Mouse (Mus musculus): Measurements from ENCODE around the gene Cdnf.

DNA sequence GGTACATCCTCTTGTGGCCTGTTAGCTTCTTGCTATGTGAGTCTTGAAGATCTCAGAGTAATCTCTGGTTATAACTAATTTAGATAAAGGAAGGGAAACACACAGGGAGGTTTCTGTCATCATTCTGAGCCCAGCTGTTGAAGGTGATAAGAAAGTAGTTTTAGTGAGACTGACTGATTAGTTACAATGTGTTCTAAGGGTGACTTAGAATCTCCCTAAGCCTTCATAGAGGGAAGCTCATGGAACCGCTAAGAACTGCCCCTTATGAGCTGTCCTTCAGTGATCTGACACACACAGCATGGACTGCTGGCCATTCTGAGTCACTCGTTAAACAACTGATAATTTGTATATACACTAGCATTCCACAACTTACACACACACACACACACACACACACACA is 33.2 kb downstream of the Cdnf start:
- TF ChIP-seq CTCF (IDR thresholded peaks at IDR 0.05 in 2 of 3, conservative IDR thresholded peaks at IDR 0.05 in 1 of 3; ENCODE audit: control insufficient read depth in 1 of 3, insufficient read depth in 1 of 3, low read depth in 2 of 3, low read length in 3 of 3, poor library complexity in 1 of 3, severe bottlenecking in 1 of 3) = no peak
- TF ChIP-seq SMC3 (IDR thresholded peaks at IDR 0.05; ENCODE audit: low read depth, low read length) = no peak
- peak; percentile 61 for TF ChIP-seq TCF12 (IDR thresholded peaks at IDR 0.05; ENCODE audit: low read depth, low read length)
- TF ChIP-seq POLR2AphosphoS2 (IDR thresholded peaks at IDR 0.05; ENCODE audit: low read length) = no peak
- peak; percentile 69 for TF ChIP-seq GATA1 (IDR thresholded peaks at IDR 0.05; ENCODE audit: low read depth, low read length)
- TF ChIP-seq SIN3A (IDR thresholded peaks at IDR 0.05; ENCODE audit: low read length) = no peak
- peak; percentile 81 for TF ChIP-seq RCOR1 (IDR thresholded peaks at IDR 0.05; ENCODE audit: low read depth, low read length)
- TF ChIP-seq ZMIZ1 (IDR thresholded peaks at IDR 0.05; ENCODE audit: low read depth, low read length) = no peak
- TF ChIP-seq POLR2A (IDR thresholded peaks at IDR 0.05; ENCODE audit: control insufficient read depth in 1 of 2, insufficient read depth in 1 of 2, low read depth in 1 of 2, low read length in 2 of 2, poor library complexity in 1 of 2) = no peak

Data from MEL (cell line).